In the genomic region with DNA sequence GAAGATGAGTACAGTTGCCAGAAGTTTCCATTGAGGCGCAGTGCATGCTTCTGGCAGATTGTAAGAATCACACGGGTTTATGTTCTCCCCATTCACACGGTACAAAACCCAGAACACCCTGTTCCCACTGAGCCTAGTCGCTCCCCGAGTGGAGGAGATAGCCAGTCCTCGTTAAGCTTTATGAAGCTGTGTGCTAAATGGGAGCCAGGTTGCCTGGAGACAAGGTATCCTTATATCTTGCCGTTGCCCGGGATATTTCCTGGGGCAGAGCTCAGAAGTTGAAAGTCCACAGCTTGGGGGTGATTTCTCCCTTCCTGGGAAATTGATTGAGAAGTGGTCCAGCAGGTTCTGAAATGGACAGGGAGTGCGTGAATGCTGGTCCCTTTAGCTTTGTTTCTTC, we compare ENCODE assay signal across 24 mouse cellular contexts. TPM values are rescaled to one million over a fixed set of nuclear protein-coding genes. Genes with fewer than 3 reads are reported as not detected.
A peak's percentile ranks its signal among the peaks of the same experiment; 100 is the strongest.
DNase-seq lines count a peak whose midpoint lies in the region; ATAC-seq lines count a peak whose summit lies in the region.
"Had no signal": no experiment of that assay in that cellular context is flagged by ENCODE, and none has a peak within 500 bp of the region (broad histone marks: within the 10 kb centered on the region; RNA-seq: fewer than 3 reads in every experiment).

No protein-coding gene starts in this region.

- H3K36me3 ChIP-seq in intestine, embryonic 16.5 days (ENCODE audit: control insufficient read depth, insufficient read depth, low read length), result no peaks in the 10 kb centered on the region
- no peaks in the 10 kb centered on the region for H3K36me3 ChIP-seq in stomach, embryonic 15.5 days
- H3K36me3 ChIP-seq: embryonic facial prominence, embryonic 10.5 days; embryonic facial prominence, embryonic 13.5 days; forebrain, embryonic 12.5 days; forebrain, embryonic 15.5 days; hindbrain, embryonic 12.5 days; hindbrain, embryonic 15.5 days had no signal

- ATAC-seq in frontal cortex, adult (ENCODE audit: low TSS enrichment), result peak; percentile 58; the same call in 1 of the 2 replicates
- ATAC-seq in intestine, embryonic 16.5 days, result peak; percentile 93
- ATAC-seq in stomach, embryonic 15.5 days (ENCODE audit: insufficient read depth, low FRiP score, low read depth), result peak; percentile 58; the same call in 1 of the 2 replicates
- ATAC-seq: forebrain, embryonic 15.5 days had no signal

- no peak overlapping the region for H3K4me2 ChIP-seq in intestine, embryonic 16.5 days (ENCODE audit: low read depth, low read length)
- H3K4me2 ChIP-seq in stomach, embryonic 15.5 days, result no peak overlapping the region
- H3K4me2 ChIP-seq: embryonic facial prominence, embryonic 13.5 days; forebrain, embryonic 12.5 days; forebrain, embryonic 15.5 days; heart, embryonic 11.5 days; hindbrain, embryonic 12.5 days; hindbrain, embryonic 15.5 days had no signal

- H3K9ac ChIP-seq in intestine, embryonic 16.5 days (ENCODE audit: low read depth, low read length), result no peak overlapping the region
- H3K9ac ChIP-seq in stomach, embryonic 15.5 days, result no peak overlapping the region
- H3K9ac ChIP-seq: embryonic facial prominence, embryonic 13.5 days; forebrain, embryonic 12.5 days; forebrain, embryonic 15.5 days; hindbrain, embryonic 12.5 days; hindbrain, embryonic 15.5 days had no signal

- DNase-seq in frontal cortex, postnatal 10 days (ENCODE audit: low spot score in 2 of 2), result no peak
- no peak for DNase-seq in layer of hippocampus, postnatal 36 days
- DNase-seq in spleen, postnatal 14 days (ENCODE audit: low spot score in 2 of 2), result no peak
- DNase-seq: adrenal gland, postnatal 10 days; adrenal gland, postnatal 36 days; cerebellum, adult 11 months; cerebellum, adult 2 months; cerebellum, adult 9-11 months; cerebellum, postnatal 25 days; embryo, embryonic 11 days; gastrocnemius, adult 2 months; gastrocnemius, postnatal 14 days; heart, adult 11 months had no signal

- no peaks in the 10 kb centered on the region for H3K4me1 ChIP-seq in intestine, embryonic 16.5 days (ENCODE audit: control insufficient read depth, insufficient read depth, low read length)
- H3K4me1 ChIP-seq in stomach, embryonic 15.5 days, result no peaks in the 10 kb centered on the region
- H3K4me1 ChIP-seq: embryonic facial prominence, embryonic 13.5 days; forebrain, embryonic 12.5 days; forebrain, embryonic 15.5 days; hindbrain, embryonic 12.5 days; hindbrain, embryonic 15.5 days had no signal

- no peak overlapping the region for H3K4me3 ChIP-seq in intestine, embryonic 16.5 days (ENCODE audit: low read length)
- no peak overlapping the region for H3K4me3 ChIP-seq in stomach, embryonic 15.5 days (replicated peaks)
- H3K4me3 ChIP-seq: embryonic facial prominence, embryonic 10.5 days; embryonic facial prominence, embryonic 13.5 days; erythroblast, embryonic 14.5 days; forebrain, embryonic 12.5 days; forebrain, embryonic 15.5 days; gastrocnemius, adult 2 months; hindbrain, embryonic 12.5 days; hindbrain, embryonic 15.5 days had no signal

- H3K27me3 ChIP-seq in intestine, embryonic 16.5 days (replicated peaks; ENCODE audit: control insufficient read depth, insufficient read depth, low read length), result no peaks in the 10 kb centered on the region
- no peaks in the 10 kb centered on the region for H3K27me3 ChIP-seq in stomach, embryonic 15.5 days (replicated peaks)
- H3K27me3 ChIP-seq: embryonic facial prominence, embryonic 13.5 days; forebrain, embryonic 12.5 days; forebrain, embryonic 15.5 days; hindbrain, embryonic 12.5 days; hindbrain, embryonic 15.5 days had no signal

- H3K9me3 ChIP-seq in intestine, embryonic 16.5 days (ENCODE audit: control insufficient read depth, low read length), result no peaks in the 10 kb centered on the region
- H3K9me3 ChIP-seq in stomach, embryonic 15.5 days, result no peaks in the 10 kb centered on the region
- H3K9me3 ChIP-seq: embryonic facial prominence, embryonic 10.5 days; embryonic facial prominence, embryonic 13.5 days; forebrain, embryonic 12.5 days; forebrain, embryonic 15.5 days; hindbrain, embryonic 12.5 days; hindbrain, embryonic 15.5 days had no signal

- 51% methylated on average over 9 of the region's 9 CpGs for WGBS in intestine, embryonic 16.5 days
- WGBS in stomach, embryonic 15.5 days, result 64% methylated on average over 9 of the region's 9 CpGs

- no peak overlapping the region for H3K27ac ChIP-seq in intestine, embryonic 16.5 days (ENCODE audit: low read length)
- H3K27ac ChIP-seq in stomach, embryonic 15.5 days, result no peak overlapping the region
- H3K27ac ChIP-seq: embryonic facial prominence, embryonic 10.5 days; embryonic facial prominence, embryonic 13.5 days; forebrain, embryonic 12.5 days; forebrain, embryonic 15.5 days; gastrocnemius, adult 2 months; hindbrain, embryonic 12.5 days; hindbrain, embryonic 15.5 days had no signal

RNA-seq across cellular contexts. Expression of gene Kcnj2, which starts 42.2 kb away (rescaled TPM):
- 1.5 and 1.7 TPM in 2 replicates for polyA plus RNA-seq in intestine, embryonic 16.5 days (2015; fragmentation: Nextera tagmentation; extraction: Ambion mirVana)
- polyA plus RNA-seq in stomach, embryonic 15.5 days (2015; fragmentation: Nextera tagmentation; extraction: Ambion mirVana), result 0.96 and 1.2 TPM in 2 replicates
- total RNA-seq in layer of hippocampus, postnatal 36 days (2021), result 1 to 10 TPM; 6.9 to 7.9 TPM
- polyA plus RNA-seq: erythroblast, embryonic 14.5 days had no signal
